Mouse (Mus musculus) spleen, adult 12 weeks (tissue): ENCODE measurements around the gene 6030458C11Rik.

Experiments
- DNase-seq: peaks from one replicate; pipeline ENCODE4 v3.0.0; 2022; ENCODE audit warnings: low spot score

6030458C11Rik gene

DNA sequence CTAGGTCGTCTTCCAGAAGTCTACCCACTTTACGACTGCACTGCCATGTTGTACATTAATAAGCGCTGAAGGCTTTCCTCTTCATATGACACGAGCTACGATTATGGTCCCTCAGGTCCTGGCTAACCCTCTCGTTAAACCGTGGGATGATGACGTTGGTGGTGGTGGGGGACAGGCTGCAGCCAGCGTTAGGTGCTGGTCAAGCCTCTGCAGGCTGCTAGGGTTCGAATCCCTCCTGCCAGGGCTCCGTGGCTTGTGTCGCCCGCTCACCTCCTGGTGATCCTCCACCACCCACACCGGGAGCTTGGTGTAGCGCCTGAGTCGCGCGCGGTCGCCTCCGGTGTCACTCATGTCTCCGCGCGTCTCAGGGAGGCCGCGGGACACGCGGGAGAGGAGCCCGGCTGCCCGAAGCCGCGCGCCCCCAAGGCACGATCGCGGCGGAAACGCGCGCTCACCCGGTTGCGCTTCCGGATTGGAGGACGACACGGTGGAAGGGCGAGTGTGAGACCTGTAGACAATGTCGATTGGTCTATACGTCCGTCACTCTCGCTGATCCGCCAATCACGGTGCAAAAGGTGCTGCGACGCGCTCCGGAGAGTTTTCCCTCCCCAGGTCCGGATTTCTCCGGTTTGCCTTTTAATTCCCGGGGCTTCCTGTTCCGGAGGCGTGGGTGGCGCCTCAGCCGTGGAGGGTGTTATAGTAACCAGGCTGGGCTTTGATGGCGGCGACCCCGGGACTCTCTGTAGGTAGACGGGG, at the start of gene 6030458C11Rik, which contains the start of gene Drosha:
TSS of gene 6030458C11Rik (minus strand) at position 453 of the 756 bp plus-strand sequence.
TSS of gene Drosha (plus strand) at position 619 of the 756 bp plus-strand sequence.
- peak; percentile 96 for DNase-seq

DNA sequence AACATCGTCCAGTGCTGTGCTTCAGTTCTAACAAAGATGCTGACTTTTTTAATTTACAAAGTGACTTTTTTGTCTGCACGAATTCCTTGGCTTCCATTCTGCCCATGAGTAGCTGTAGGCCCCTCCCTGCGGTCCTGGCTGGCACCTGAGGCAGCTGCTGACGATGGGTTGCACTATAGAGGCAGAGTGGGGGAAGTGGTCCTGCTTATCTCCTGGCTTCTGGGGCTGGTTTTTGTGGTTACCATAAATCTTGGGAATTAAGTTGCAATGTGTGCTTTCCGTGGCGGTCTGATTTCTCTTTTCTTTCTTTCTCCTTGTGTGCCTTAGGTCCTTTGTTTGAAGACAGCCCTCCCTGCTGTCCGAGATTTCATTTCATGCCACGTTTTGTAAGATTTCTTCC, 42.8 kb upstream of the 6030458C11Rik start:
- DNase-seq: no peak

DNA sequence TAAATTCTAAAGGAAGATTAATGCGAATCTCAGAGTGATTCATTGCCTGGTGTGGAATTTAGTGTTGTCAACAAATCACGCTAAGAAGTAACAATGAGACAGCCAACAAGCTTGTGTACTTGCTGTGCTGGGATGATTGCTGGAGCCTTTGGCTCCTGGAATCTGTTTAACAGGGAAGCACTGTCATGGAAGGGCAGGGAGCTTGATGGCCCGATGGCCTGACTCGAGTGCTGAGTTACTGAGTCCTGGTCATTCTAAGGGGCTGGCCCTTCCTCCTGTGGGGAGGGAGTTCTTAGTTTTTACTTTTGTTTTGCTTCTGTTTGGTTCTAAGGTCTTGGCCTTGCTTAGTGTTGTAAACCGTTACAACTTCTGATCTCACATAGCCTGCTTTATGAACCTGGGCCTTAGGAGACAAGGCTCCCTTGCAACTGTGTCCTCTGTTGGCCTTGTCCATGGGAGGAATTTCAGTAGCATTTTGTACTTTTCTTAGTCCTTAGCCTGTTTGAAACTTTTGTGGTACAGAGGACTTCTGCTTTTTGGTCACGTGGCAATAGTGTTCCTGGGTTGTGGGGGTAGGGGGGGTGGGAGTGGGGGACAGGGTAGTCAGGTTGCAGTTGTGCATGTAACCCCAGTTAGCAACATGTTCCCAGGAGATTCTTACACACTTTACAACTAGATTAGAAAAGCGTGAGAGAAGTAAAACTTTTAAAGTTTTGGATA, 41.3 kb upstream of the 6030458C11Rik start:
- DNase-seq: no peak

DNA sequence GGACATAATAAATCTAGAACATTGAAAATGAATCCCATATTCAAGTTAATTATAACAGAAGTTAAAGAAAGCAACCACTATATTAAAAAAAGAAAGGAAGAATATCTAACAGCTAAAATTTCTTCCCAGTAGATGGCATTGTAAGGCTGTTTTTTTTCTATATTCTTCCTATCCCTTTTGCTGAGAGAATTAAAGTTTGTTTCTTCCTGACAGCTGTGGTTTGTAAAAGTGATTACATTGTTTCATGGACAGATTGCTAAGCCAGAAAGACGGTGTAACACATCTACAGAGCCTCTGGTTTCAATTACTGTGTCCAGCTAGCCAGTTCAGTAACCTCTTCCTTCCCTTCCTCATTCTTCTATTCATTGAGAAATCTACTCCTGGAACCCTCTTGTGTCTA, 39.2 kb upstream of the 6030458C11Rik start:
- DNase-seq: no peak

DNA sequence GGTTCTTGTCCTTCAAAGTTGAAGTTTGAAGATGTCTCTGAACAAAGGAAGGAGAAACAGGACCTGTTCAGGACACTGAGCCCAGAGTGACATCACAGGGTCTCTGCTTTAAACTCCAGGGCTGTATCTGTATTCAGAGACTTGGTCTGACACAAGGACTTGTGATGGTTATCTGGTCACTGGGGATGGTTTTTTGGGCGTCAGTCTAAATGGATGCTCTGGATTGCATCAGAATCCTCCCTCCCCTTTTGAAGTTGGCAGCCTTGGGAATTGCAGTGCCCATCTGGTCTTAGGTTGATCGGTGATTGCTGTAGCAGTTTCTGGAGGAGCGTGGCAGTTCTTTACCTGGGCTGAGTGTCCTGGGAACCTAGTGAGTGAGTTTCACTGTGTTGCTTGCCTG, 37.6 kb upstream of the 6030458C11Rik start:
- no peak for DNase-seq

DNA sequence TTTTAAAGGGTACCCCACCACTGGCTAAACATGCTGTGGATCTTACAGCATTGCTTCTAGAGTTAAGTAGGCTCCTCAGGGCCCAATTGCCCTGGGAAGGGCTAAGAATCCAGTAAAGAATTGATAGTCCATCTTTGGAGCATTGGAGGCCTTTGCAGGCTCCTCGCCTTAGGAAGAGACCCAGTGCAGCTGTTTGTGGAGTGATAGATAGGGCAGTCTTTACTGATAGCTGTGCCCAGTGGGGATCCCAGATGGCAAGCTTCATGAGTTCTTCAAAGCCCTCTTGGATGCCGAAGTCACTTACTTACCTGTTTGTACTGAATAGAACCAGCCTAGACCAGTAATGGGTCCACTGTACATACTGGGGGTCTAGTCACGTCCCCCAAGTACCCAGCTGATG, 34.2 kb upstream of the 6030458C11Rik start:
- DNase-seq: no peak

DNA sequence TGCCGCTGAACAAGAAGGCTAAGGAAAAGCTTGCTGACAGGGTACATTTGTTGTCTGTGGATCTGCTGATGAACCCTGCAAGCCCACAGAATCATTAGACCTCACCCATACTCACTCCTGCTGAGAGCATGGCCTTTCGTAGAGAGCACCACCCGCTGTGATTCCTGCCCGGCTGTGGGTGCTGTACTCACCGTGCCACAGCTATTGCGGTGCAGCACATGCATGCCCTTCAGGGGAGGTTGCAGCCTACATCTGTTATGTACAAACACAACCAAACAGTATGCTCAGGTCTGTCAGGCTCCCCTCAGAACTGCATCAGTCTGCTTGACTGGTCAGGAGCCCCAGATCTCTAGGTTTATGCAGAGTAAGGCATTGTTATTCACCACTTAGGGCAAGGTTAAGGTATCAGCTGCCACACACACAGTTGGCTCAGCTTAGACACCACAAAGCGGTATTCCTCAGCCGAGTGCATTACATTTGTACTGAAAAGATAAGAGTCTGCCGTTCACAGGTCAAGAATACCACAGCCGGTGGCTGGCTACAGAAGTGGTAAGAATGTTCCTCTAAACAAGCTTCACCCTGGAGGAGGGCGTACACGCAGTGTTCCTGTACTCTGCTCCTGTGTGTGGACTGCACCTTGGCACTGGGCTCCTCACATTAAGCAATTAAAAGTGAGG, 33.5 kb upstream of the 6030458C11Rik start:
- peak; percentile 23 for DNase-seq

DNA sequence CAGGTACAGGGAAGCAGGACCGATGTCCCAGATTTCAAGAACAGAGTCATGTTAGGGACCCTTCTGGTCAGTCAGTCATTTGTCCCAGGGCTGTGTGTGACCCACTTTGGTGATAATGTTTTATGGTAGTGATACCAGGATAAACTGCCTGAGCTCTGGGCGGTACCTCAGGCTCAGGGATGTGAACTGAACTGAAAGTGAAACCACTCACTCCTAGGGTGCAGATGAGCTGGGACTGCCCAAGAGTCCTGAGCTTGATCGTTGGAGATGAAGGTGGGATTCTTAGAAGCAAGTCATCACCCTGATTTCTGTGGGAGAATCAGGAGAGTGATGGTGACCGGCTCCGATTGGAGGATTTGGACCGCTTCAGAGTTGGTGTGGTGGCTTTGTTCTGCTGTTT, 32.3 kb upstream of the 6030458C11Rik start:
- no peak for DNase-seq

DNA sequence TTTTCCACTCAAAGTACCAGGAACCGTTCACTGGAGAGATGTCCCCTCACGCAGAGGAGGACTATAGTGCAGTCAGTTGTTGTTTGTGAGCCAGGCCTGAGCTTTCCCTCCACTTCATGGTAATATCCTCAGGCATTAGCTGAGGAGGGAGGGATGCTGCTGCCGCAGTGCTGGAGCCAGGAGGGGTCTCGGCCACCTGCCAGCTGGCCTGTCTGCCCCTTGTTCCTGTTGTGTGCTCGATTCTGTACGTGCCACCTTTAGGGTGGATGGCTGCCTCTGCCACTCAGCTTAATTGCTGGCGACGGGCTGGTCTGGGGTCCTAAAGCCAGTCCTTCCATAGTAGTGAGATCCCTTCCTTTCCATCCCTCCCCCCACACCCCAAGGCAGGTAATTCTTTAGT, 29.0 kb upstream of the 6030458C11Rik start:
- no peak for DNase-seq

DNA sequence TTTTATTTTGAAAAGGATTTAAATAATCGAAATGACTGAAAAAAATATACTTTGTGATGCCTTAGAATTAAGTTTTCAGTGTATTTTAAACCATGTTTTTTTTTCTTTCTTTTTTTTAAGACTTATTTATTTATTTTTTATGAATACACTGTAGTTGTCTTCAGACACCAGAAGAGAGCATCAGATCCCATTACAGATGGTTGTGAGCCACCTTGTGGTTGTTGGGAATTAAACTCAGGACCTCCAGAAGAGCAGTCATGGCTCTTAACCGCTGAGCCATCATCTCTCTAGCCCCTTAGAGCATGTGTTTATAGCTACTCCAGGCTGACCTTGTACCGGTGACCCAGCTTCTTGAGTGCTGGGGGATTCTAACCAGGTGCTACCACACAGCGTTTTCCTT, 24.9 kb upstream of the 6030458C11Rik start:
- DNase-seq: no peak

DNA sequence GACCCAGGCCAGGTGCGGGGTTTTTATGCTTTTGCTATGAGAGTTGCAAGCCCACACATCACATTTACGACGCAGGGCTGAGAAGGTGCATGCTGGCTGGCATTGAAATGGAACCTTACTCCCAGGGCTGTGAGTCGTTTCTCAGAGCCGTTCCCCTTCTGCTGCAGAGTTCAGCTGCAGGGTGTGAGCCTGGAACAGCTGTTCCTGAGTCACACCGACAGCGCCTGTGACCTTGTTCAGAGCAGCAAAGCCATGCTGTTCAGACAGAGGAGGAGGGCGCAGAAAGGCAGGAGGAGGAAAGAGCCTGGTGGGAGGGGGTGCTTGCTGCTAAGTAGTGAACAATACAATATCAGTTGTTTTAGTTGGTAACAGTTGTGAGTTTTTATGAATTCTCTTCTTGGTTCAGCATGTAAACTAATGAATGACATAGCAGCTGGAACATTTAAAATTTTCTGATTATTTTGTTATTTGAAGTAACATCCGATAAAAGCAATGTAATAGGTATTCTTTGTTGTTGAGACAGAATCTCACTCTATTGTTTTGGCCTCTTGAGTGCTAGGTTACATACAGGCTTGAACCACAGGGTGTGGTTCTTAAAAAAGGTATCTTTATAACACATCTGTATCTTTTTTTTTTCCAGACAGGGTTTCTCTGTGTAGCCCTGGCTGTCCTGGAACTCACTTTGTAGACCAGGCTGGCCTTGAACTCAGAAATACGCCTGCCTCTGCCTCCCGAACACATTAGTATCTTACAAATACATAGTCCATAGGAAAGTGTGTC, 23.9 kb upstream of the 6030458C11Rik start:
- no peak for DNase-seq

DNA sequence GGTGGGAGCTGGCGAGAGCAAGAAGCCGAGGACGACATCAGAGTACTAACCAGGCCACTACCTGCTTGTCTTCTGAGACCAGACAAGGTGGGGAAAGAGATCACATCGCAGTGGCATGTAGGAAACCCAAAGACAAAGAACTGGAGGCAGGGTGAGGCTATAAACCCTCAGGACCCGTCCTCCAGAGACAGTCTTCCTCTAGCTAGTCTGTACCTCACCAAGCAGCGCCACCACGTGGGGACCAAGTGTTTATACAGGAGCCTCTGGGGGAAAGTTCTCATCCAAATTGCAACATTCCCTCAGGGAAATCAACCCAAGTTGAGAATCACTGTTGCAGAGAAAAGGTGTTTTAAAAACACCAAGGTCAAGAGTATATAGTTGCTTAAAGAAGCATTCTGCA, 18.4 kb upstream of the 6030458C11Rik start:
- no peak for DNase-seq

DNA sequence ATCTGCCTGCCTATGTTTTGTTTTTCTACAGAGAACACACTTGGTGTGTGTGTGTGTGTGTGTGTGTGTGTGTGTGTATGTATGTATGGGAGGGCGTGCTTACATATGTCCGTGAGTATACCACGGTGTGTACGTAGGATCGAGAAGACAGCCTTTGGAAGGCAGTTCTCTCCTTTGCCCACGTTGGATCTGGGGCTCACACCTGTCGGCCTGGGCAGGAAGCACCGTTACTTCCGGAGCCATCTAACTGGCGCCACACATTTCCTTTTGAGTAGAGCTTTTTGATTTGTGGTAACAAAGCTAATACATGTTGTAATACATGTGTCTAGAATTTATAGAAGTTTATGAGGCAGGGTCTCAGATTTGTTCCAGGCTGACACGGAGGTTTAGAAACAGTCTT, 16.3 kb upstream of the 6030458C11Rik start:
- DNase-seq: no peak

DNA sequence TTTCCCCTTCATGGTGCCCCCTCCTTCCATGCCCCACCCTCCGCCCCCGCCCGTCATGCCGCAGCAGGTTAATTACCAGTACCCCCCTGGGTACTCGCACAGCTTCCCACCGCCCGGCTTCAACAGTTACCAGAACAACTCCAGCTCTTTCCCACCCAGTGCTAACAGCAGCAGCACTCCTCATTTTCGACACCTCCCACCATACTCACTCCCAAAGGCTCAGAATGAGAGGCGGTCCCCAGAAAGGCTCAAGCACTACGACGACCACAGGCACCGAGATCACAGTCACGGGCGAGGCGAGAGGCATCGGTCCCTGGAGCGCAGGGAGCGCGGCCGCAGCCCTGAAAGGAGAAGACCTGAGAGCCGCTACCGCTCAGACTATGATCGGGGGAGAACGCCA, 9.8 kb upstream of the 6030458C11Rik start:
- DNase-seq: no peak

DNA sequence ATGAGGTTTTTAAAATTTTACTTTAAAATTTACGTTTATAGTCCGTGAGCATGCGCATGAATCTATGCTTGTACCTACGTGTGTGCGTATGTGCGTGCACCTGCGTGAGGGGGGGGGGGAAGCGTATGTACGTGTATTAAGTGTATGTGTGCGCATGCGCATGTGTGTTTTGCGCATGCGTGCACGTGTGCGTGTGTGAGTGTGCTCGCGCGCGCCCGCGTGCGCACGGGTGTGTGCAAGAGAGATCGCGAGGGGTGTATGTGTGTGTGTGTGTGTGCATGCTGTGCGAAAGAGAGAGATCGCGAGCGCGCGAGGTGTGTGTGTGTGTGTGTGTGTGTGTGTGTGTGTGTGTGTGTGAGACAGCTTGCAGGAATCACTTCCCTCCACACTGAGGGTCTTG, 8.9 kb upstream of the 6030458C11Rik start:
- no peak for DNase-seq

DNA sequence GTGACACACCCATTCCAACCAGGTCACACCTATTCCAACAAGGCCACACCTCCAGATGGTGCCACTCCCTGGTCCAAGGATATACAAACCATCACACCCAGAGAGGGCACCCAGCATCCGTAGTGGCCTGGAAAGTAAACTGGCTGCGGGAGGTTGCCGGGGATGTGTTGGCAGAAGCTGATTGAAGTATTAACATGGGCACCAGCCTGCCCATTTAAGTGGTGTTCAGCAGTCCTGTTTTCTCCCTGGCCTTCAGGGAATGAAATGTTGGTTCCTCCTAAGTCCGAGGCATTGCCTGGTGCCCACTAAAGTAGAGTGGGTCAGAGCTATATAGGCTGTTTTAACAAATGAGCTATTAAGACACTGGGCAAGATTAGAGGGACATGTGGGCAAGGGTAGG, 8.2 kb upstream of the 6030458C11Rik start:
- no peak for DNase-seq

DNA sequence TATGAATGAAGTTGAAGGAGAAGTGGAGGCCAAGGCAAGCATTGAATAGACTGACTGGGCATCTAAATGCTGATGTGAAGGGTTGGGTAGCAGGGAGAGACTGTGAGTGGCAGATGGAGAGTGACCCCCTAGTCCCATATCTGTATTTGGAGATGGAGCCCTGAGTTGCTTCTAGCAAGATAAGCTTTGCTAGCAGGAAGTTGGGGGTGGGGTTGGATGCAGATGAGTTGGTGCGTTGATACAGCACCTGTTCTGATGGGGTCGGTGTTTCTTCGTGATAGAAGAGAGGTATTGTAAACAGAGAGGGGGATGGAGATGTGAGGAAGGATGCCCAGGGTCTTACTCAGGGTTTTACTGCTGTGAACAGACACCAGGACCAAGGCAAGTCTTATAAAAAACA, 5.4 kb upstream of the 6030458C11Rik start:
- DNase-seq: no peak

DNA sequence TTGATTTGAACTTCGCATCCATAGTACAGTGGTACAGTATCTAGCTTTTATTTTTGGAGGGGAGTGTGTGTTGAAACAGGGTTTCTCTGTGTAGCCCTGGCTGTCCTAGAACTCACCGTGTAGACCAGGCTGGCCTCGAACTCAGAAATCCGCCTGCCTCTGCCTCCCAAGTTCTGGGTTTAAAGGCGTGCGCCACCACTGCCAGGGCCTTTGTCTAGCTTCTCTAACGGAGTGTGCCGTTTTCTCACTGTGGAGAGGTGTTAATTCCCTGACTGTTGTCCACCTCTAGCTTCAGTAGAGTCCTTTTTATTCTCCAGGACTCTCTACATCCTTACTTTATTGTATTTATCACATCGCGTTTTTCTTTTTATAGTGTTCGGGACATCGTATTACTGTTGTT, 959 bp upstream of the 6030458C11Rik start:
- no peak for DNase-seq

DNA sequence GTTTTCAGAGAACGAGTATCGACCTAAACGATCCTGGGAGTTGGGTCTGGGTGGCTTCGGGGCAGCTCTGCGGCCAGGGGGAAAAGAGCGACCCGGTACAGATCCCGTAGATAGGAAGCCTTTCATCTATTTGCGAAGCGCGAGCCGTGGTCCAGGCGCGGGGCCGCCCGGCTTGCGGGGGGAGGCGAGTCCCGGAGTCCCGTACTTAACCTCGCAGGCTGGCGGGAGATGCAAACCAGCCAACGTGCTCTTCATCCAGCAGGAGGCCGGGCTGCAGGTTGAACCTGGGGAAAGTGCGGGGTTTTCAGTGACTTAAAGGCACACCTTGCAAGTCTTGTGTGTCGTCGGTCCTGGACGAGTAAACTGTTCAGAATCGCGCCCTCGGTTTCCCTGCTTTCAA, 516 bp upstream of the 6030458C11Rik start:
- no peak for DNase-seq

DNA sequence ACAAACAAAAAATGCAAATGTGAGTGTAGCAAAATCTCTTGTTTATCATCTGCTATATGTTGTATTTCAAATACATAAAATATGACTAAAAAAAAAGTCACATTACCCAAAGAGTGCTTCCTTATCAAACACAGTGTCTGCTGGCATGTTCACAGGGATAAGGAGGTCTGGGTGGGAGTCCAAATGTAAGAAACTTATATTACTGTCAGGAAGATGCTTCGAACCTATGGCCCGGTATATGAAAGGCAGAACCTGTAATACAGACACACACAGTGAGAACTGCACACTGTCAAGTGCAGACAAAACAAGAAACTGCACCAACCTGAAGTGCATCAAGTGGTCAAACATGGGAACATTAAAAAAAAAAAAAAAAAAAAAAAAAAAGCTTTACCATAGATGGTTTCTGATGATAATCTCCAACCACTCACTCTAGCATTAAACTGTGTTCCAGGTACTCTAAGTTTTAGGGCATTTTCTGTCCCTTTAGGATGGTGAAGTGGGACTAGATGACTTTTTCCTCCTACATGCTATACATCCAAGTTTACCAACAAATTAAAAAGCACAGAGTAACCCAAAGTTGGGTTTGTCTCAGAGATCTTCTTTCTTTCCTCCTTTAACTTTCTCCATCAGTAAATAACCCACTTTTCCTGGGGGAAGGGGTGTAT, 862 bp downstream of the 6030458C11Rik start:
- no peak for DNase-seq
